Mouse (Mus musculus) kidney, adult 18-20 months (tissue): ENCODE results near the gene Onecut1.
A peak's percentile ranks its signal among the peaks of the same experiment; 100 is the strongest.

Experiments used
- DNase-seq: peaks from one replicate; pipeline ENCODE4 v3.0.0; 2021

Gene Onecut1

GRCm38 (mm10) chr9:74912619-74913376, 51.1 kb downstream of the Onecut1 start:
- DNase-seq = no peak

GRCm38 (mm10) chr9:74915611-74916010, 53.9 kb downstream of the Onecut1 start:
- DNase-seq = no peak

DNA sequence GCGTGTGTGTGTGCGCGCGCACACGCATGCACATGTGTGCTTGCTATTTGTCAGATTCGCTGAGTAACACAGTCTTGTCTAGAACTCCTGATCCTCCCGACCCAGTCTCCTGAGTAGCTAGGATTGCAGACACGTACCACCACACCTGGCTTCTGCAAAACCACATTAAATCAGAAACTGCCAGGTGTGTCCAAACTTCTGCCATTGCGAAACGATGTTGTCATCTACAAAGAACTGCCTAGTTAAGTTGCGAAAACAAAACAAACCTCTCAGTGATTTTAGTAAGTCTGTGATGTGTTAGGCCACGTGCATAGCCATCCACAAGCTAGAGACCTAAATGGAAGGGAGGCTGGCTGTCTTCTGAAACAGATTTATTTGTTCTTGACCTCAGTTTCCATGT, 58.7 kb downstream of the Onecut1 start:
- no peak for DNase-seq

DNA sequence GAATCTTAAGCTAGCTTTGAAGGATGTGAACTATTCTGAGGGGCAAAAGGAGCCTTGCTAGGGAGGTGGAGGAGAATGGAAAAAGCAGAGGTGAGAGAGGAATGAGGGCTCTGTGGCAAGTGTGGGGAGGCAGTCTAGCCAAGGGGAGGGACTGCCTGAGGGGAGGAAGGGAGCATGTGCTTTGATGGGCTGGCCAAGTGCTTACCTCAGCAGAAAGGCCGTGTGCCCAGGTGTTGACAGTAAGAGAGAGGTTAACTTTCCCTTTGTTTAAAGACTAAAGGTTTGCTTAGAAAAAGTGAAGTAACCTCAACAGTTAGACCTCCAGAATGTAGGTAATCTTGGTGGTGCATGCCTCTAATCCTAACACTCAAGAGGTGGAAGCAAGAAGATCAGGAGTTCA, 59.7 kb downstream of the Onecut1 start:
- no peak for DNase-seq

DNA sequence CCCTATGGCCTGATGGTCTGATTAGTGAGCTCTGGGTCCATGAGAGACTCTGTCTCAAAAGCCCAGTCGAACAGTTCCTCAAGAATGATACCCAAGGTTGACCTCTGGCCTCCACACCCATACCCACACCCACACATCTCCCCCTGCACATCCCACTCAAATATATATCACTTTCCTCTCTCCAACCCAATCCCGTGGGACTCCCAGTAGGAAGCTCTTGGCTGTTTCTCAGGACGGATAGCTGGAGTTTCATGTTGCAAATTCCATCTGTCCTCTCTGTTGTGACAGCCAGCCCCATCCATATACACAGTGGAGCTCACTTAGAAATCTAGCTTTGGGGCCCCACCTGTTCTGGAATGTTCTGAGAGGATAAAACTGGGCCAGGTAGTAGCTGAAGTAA, 61.2 kb downstream of the Onecut1 start:
- DNase-seq = no peak

DNA sequence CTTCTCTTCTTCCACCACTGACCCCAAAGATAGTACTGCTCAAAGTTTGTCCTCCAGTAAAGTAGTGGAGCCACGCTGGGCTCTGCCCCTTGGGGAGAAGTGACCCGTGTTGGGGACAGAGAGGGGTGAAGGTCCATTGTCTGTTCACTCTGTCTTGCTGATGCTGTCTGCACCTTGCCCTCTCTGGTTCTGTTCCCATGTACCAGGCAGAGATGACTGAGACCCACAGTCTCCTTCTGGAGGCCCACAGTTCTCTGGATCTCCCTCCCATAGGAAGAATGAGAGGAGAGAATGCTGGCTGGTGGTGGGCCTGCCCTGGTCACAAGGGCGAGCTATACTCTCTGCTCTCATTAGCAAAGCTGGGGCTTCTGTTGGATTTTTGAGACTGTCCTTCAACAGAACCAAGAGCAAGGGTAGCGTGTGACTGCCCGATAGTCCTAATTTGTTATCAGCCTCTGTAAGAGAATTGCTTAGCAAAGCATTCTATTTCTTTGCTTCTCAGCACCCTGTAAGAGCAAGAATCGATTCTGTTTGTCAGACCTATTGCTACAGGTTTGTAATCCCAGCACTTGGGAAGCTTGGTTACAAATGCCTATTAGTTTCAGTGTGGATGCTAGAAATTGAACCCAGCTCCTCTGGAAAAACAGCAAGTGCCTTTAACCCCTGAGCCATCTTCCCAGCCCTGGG, 61.7 kb downstream of the Onecut1 start:
- DNase-seq = peak; percentile 51

GRCm38 (mm10) chr9:74925220-74925769, 63.6 kb downstream of the Onecut1 start:
- DNase-seq = no peak

GRCm38 (mm10) chr9:74929981-74930423, 68.3 kb downstream of the Onecut1 start:
- no peak for DNase-seq

GRCm38 (mm10) chr9:74930653-74931052, 68.9 kb downstream of the Onecut1 start:
- no peak for DNase-seq

- no peak for DNase-seq
Observed at GRCm38 (mm10) chr9:74935289-74935688, 73.6 kb downstream of the Onecut1 start.

- no peak for DNase-seq
Observed at GRCm38 (mm10) chr9:74937761-74938160, 76.0 kb downstream of the Onecut1 start.

- peak; percentile 66 for DNase-seq
Observed at GRCm38 (mm10) chr9:74938670-74939534, 77.2 kb downstream of the Onecut1 start.
